Mouse (Mus musculus) C2C12 (cell line): Measurements from ENCODE around the gene Rpl35a.

ENCODE experiments used
- CEBPB ChIP-seq: IDR thresholded peaks from one replicate; pipeline ENCODE4 v1.6.1; 2011; ENCODE audit warnings: low read depth, mild to moderate bottlenecking, control low read depth, moderate library complexity
- CTCF ChIP-seq: IDR thresholded peaks from one replicate; pipeline ENCODE4 v1.5.1; 2011; ENCODE audit not compliant: control insufficient read depth, insufficient read depth, insufficient read length
- FOSL1 ChIP-seq: IDR thresholded peaks from one replicate; pipeline ENCODE4 v1.8.0; 2011; ENCODE audit warnings: mild to moderate bottlenecking, low read length; ENCODE audit not compliant: poor library complexity, insufficient read depth, severe bottlenecking
- MAX ChIP-seq: IDR thresholded peaks from one replicate; pipeline ENCODE4 v1.6.1; 2011; ENCODE audit warnings: mild to moderate bottlenecking, control low read depth
- MYOD1 ChIP-seq: IDR thresholded peaks from one replicate; pipeline ENCODE4 v1.6.1; 2011; ENCODE audit warnings: low read depth; ENCODE audit not compliant: control insufficient read depth, insufficient read length
- MYOG ChIP-seq: IDR thresholded peaks from one replicate; pipeline ENCODE4 v1.6.1; 2011; ENCODE audit not compliant: control insufficient read depth, insufficient read length; ENCODE audit errors: extremely low read depth
- USF1 ChIP-seq: IDR thresholded peaks from one replicate; pipeline ENCODE4 v1.6.1; 2011; ENCODE audit warnings: low read depth, mild to moderate bottlenecking, control low read depth, moderate library complexity

- no peak for TF ChIP-seq CTCF
- TF ChIP-seq MYOD1: no peak
- no peak for TF ChIP-seq USF1
- TF ChIP-seq MAX: no peak
- no peak for TF ChIP-seq CEBPB
- TF ChIP-seq FOSL1: no peak
- no peak for TF ChIP-seq MYOG
Observed at GRCm38 (mm10) chr16:33024456-33025104, 31.7 kb upstream of the Rpl35a start.
